Mouse (Mus musculus) testis, adult 2 months (tissue): Measurements from ENCODE around the gene Vapa. TPM values are rescaled to one million over a fixed set of nuclear protein-coding genes. Genes with fewer than 3 reads are reported as not detected.

Experiments
- H3K27ac ChIP-seq: fragments of 200-500 bp; 2 replicates; pipeline ENCODE4 v1.5.1; 2012; ENCODE audit warnings: low read depth, low read length; ENCODE audit not compliant: control insufficient read depth, insufficient read depth
- H3K27me3 ChIP-seq: fragments of 200-500 bp; 2 replicates; pipeline ENCODE4 v1.6.1; 2012; ENCODE audit warnings: mild to moderate bottlenecking, low read length, moderate library complexity; ENCODE audit not compliant: control insufficient read depth, insufficient read depth
- H3K36me3 ChIP-seq: fragments of 200-500 bp; 2 replicates; pipeline ENCODE4 v1.6.1; 2012; ENCODE audit warnings: mild to moderate bottlenecking, low read length; ENCODE audit not compliant: control insufficient read depth, insufficient read depth
- H3K4me1 ChIP-seq: fragments of 200-500 bp; 2 replicates; pipeline ENCODE4 v1.6.1; 2012; ENCODE audit warnings: low read length; ENCODE audit not compliant: control insufficient read depth, insufficient read depth
- H3K4me3 ChIP-seq: fragments of 200-500 bp; 2 replicates; pipeline ENCODE4 v1.5.1; 2012; ENCODE audit warnings: low read depth, mild to moderate bottlenecking, low read length, moderate library complexity, mixed read lengths; ENCODE audit not compliant: control insufficient read depth
- CTCF ChIP-seq: fragments of 200-500 bp; IDR thresholded peaks from 2 replicates; pipeline ENCODE4 v1.5.1; 2012; ENCODE audit warnings: low read depth, mild to moderate bottlenecking, inconsistent platforms, low read length, moderate library complexity; ENCODE audit not compliant: control insufficient read depth, insufficient read depth, insufficient replicate concordance
- POLR2A ChIP-seq: fragments of 200-500 bp; IDR thresholded peaks from 2 replicates; pipeline ENCODE4 v1.6.1; 2012; ENCODE audit warnings: low read depth, mild to moderate bottlenecking, inconsistent platforms, low read length, moderate library complexity; ENCODE audit not compliant: control insufficient read depth
- polyA plus RNA-seq: library from polyadenylated mRNA; depleted of rRNA; stranded (reverse); fragments of >200 nt; gene quantifications from 2 replicates; pipeline ENCODE4 v1.2.3, GENCODE M21; 2012

Vapa gene
- polyA plus RNA-seq, 1 experiment: 36.9 TPM

GRCm38 (mm10) chr17:65586892-65587291 is 26.5 kb downstream of the Vapa start:
- H3K36me3 ChIP-seq: no peaks in the 10 kb centered on the region; the same call in 1 of the 2 replicates

GRCm38 (mm10) chr17:65581440-65581839 is 31.9 kb downstream of the Vapa start:
- H3K4me1 ChIP-seq: no peaks in the 10 kb centered on the region
- TF ChIP-seq CTCF (no peak), POLR2A (no peak)
- no peak overlapping the region for H3K27ac ChIP-seq
- no peak overlapping the region for H3K4me3 ChIP-seq
- H3K36me3 ChIP-seq: no peaks in the 10 kb centered on the region; the same call in 1 of the 2 replicates
- H3K27me3 ChIP-seq: no peaks in the 10 kb centered on the region

More at GRCm38 (mm10) chr17:65586892-65587291, 26.5 kb downstream of the Vapa start:
- Histone ChIP-seq H3K27me3 (no peaks in the 10 kb centered on the region), H3K4me1 (peaks cover 2% of the 10 kb centered on the region; the same call in 1 of the 2 replicates), H3K4me3 (no peak overlapping the region), H3K27ac (no peak overlapping the region)
- TF ChIP-seq POLR2A: no peak
- TF ChIP-seq CTCF: no peak

GRCm38 (mm10) chr17:65579766-65580165 is 33.6 kb downstream of the Vapa start:
- Histone ChIP-seq H3K27ac (no peak overlapping the region), H3K36me3 (no peaks in the 10 kb centered on the region; the same call in 1 of the 2 replicates), H3K4me1 (no peaks in the 10 kb centered on the region), H3K27me3 (no peaks in the 10 kb centered on the region), H3K4me3 (no peak overlapping the region)
- no peak for TF ChIP-seq POLR2A
- TF ChIP-seq CTCF: no peak

- Histone ChIP-seq H3K27me3 (no peaks in the 10 kb centered on the region), H3K36me3 (no peaks in the 10 kb centered on the region), H3K4me3 (no peak overlapping the region), H3K4me1 (peaks cover 7% of the 10 kb centered on the region), H3K27ac (peak overlapping the region; percentile 41)
- no peak for TF ChIP-seq CTCF
- no peak for TF ChIP-seq POLR2A
Observed at GRCm38 (mm10) chr17:65575339-65575738, 38.0 kb downstream of the Vapa start.

GRCm38 (mm10) chr17:65574850-65575249 is 38.5 kb downstream of the Vapa start:
- Histone ChIP-seq H3K27me3 (no peaks in the 10 kb centered on the region), H3K36me3 (no peaks in the 10 kb centered on the region), H3K4me1 (peaks cover 7% of the 10 kb centered on the region), H3K27ac (peak overlapping the region; percentile 41), H3K4me3 (no peak overlapping the region)
- TF ChIP-seq CTCF: no peak

GRCm38 (mm10) chr17:65571866-65572265 is 41.5 kb downstream of the Vapa start:
- H3K4me1 ChIP-seq: peaks cover 7% of the 10 kb centered on the region
- TF ChIP-seq CTCF (no peak), POLR2A (no peak)
- no peaks in the 10 kb centered on the region for H3K27me3 ChIP-seq
- H3K36me3 ChIP-seq: no peaks in the 10 kb centered on the region
- peak overlapping the region; percentile 45 for H3K27ac ChIP-seq
- H3K4me3 ChIP-seq: no peak overlapping the region

GRCm38 (mm10) chr17:65571466-65571865 is 41.9 kb downstream of the Vapa start:
- Histone ChIP-seq H3K4me1 (peaks cover 7% of the 10 kb centered on the region), H3K27ac (peak overlapping the region; percentile 45), H3K27me3 (no peaks in the 10 kb centered on the region), H3K36me3 (no peaks in the 10 kb centered on the region), H3K4me3 (no peak overlapping the region)
- TF ChIP-seq CTCF: no peak
- TF ChIP-seq POLR2A: no peak

- Histone ChIP-seq H3K4me3 (no peak overlapping the region), H3K27me3 (no peaks in the 10 kb centered on the region), H3K27ac (no peak overlapping the region), H3K4me1 (peaks cover under 1% of the 10 kb centered on the region), H3K36me3 (no peaks in the 10 kb centered on the region)
- TF ChIP-seq CTCF (no peak), POLR2A (no peak)
Observed at GRCm38 (mm10) chr17:65564189-65564588, 49.2 kb downstream of the Vapa start.

GRCm38 (mm10) chr17:65563345-65563744 is 50.0 kb downstream of the Vapa start:
- Histone ChIP-seq H3K27ac (no peak overlapping the region), H3K36me3 (no peaks in the 10 kb centered on the region), H3K4me1 (peaks cover 9% of the 10 kb centered on the region), H3K4me3 (no peak overlapping the region), H3K27me3 (no peaks in the 10 kb centered on the region)
- TF ChIP-seq CTCF (no peak), POLR2A (no peak)
